Mouse (Mus musculus) heart, adult 2 months (tissue): Measurements from ENCODE around the gene Dnaja3.

Source experiments
- CTCF ChIP-seq: fragments of 200-600 bp; IDR thresholded peaks from 2 replicates; pipeline ENCODE4 v1.8.1; 2022; ENCODE audit warnings: antibody characterized with exemption, mild to moderate bottlenecking, moderate library complexity
- EP300 ChIP-seq: fragments of 200-500 bp; IDR thresholded peaks from 2 replicates; pipeline ENCODE4 v1.6.1; 2011; ENCODE audit warnings: low read depth, low read length, control low read depth; ENCODE audit not compliant: insufficient read depth
- POLR2A ChIP-seq: fragments of 200-500 bp; IDR thresholded peaks from 2 replicates; pipeline ENCODE4 v1.6.1; 2011; ENCODE audit warnings: mild to moderate bottlenecking, low read depth, low read length, control low read depth; ENCODE audit not compliant: insufficient read depth

GRCm38 (mm10) chr16:4701211-4701610, 61.4 kb downstream of the Dnaja3 start:
- TF ChIP-seq EP300 (no peak), CTCF (no peak), POLR2A (no peak)
